Mouse (Mus musculus): ENCODE results near the gene Pgm2l1.

DNA sequence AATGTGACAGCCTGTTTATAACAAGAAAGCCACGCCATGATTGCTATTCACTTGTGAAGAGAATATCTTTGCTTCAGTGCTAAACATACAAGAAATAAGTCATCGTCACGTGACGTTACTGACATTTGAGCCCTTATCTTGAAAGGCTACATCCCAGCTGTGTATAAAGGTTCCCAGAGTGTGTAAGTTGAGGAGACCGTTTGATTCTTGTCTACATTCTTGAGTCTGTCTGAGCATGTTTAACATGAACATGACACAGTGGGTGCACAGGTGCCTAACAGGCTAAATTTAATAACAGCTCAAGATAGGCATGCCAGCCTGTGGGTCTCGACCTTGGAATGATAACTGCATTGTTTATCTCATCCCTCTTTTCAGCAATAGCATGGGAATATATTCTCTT lies 47.3 kb downstream of the Pgm2l1 start:
- TF ChIP-seq ZC3H11A (IDR thresholded peaks at IDR 0.05; ENCODE audit: borderline replicate concordance, low read depth, low read length) (no peak), HCFC1 (IDR thresholded peaks at IDR 0.05; ENCODE audit: borderline replicate concordance, insufficient read depth, low read length) (no peak)
